Mouse (Mus musculus): Measurements from ENCODE around the gene Olfr229. TPM values are rescaled to one million over a fixed set of nuclear protein-coding genes. Genes with fewer than 3 reads are reported as not detected.

Gene Olfr229
- polyA plus RNA-seq (2017; shearing (Covaris generic)), result not detected

GRCm38 (mm10) chr9:39907036-39907435 lies at the start of gene Olfr229:
Gene Olfr229, plus strand, starts transcription at chr9:39907336.

GRCm38 (mm10) chr9:39866122-39866521 lies 41.0 kb upstream of the Olfr229 start, which contains the start of gene Olfr972:
Gene Olfr972, plus strand, starts transcription at chr9:39866422.

GRCm38 (mm10) chr9:39937201-39937600 lies 30.1 kb downstream of the Olfr229 start, which contains the start of gene Olfr974:
Gene Olfr974, plus strand, starts transcription at chr9:39937501.

DNA sequence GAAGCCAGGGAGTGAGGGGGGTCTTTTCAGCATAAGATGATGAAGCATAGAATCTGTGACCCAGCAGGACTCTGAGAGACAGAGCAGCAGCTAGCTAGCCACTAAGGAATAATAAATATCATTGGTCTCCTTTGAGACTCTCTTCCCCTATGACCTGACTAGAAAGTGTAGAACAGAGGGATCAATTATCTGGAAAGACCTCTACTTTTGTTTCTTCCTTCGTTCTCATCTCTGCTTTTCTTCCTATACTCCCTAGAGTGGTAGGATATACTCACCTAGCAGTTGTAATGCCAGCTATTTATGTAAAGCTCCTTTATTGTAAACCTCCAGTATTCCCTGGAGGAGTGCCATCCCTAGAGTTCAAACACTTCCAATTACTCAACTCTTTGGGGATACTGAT lies 44.8 kb downstream of the Olfr229 start, which contains the start of gene Olfr975:
Gene Olfr975, minus strand, starts transcription at position 101 of the 400 bp plus-strand sequence.

DNA sequence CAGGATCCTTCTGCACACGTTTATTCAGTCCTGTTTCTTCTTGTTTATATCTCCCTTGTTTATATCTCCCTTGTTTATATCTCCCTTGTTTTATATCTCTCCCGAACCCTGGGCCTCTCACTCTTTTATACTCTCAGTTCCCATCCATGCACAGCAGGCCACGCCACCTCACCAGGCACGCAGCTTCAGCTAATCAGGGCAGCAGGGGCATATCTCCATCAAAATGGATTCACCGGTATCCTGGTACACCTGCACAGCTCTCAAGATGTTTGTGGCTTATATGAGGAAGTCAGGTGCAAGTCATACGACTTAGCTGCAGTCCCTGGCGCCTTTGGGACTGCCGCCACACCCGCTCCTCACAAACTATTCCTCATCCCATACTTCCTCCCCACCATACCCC lies 53.9 kb downstream of the Olfr229 start, which contains the start of gene Olfr976:
Gene Olfr976, minus strand, starts transcription at position 101 of the 400 bp plus-strand sequence.

Other genes starting within 250 kb of the Olfr229 start
- gene Olfr963, start 240.1 kb upstream of the Olfr229 start, polyA plus RNA-seq (2017; shearing (Covaris generic)), result not detected
- under 1 TPM in 1 of 2 experiments, not detected in 1; 0.23 TPM for gene Olfr149, start 200.2 kb upstream of the Olfr229 start, polyA plus RNA-seq (2017; shearing (Covaris generic))
- gene Olfr965, start 196.0 kb upstream of the Olfr229 start, polyA plus RNA-seq (2017; shearing (Covaris generic)), result not detected
- under 1 TPM; 0.20 to 0.27 TPM for gene Olfr150, start 176.4 kb upstream of the Olfr229 start, polyA plus RNA-seq (2017; shearing (Covaris generic))
- under 1 TPM in 1 of 2 experiments, not detected in 1; 0.43 TPM for gene Olfr967, start 161.1 kb upstream of the Olfr229 start, polyA plus RNA-seq (2017; shearing (Covaris generic))
- gene Olfr968, start 124.1 kb upstream of the Olfr229 start, polyA plus RNA-seq (2017; shearing (Covaris generic)), result not detected
- 1 to 10 TPM in 1 of 2 experiments, under 1 TPM in 1; 0.10 to 1.1 TPM for gene Olfr969, start 116.4 kb upstream of the Olfr229 start, polyA plus RNA-seq (2017; shearing (Covaris generic))
- gene Olfr970, start 98.5 kb upstream of the Olfr229 start, polyA plus RNA-seq (2017; shearing (Covaris generic)), result under 1 TPM; 0.13 to 0.45 TPM
- gene Olfr971, start 70.5 kb upstream of the Olfr229 start, polyA plus RNA-seq (2017; shearing (Covaris generic)), result under 1 TPM in 1 of 2 experiments, not detected in 1; 0.23 TPM
- gene Olfr972, start 40.9 kb upstream of the Olfr229 start, polyA plus RNA-seq (2017; shearing (Covaris generic)), result not detected
- gene Olfr974, start 30.2 kb downstream of the Olfr229 start, polyA plus RNA-seq (2017; shearing (Covaris generic)), result under 1 TPM in 1 of 2 experiments, not detected in 1; 0.38 TPM
- not detected for gene Olfr975, start 44.7 kb downstream of the Olfr229 start, polyA plus RNA-seq (2017; shearing (Covaris generic))
- not detected for gene Olfr976, start 53.8 kb downstream of the Olfr229 start, polyA plus RNA-seq (2017; shearing (Covaris generic))
- gene Olfr978, start 84.8 kb downstream of the Olfr229 start, polyA plus RNA-seq (2017; shearing (Covaris generic)), result under 1 TPM in 1 of 2 experiments, not detected in 1; 0.37 TPM
- not detected for gene Olfr979, start 96.1 kb downstream of the Olfr229 start, polyA plus RNA-seq (2017; shearing (Covaris generic))
- not detected for gene Olfr980, start 102.2 kb downstream of the Olfr229 start, polyA plus RNA-seq (2017; shearing (Covaris generic))
- under 1 TPM; 0.06 to 0.17 TPM for gene Olfr981, start 114.1 kb downstream of the Olfr229 start, polyA plus RNA-seq (2017; shearing (Covaris generic))
- gene Olfr982, start 166.5 kb downstream of the Olfr229 start, polyA plus RNA-seq (2017; shearing (Covaris generic)), result under 1 TPM; 0.24 to 0.27 TPM
- not detected for gene Olfr983, start 186.3 kb downstream of the Olfr229 start, polyA plus RNA-seq (2017; shearing (Covaris generic))
- gene Olfr984, start 206.9 kb downstream of the Olfr229 start, polyA plus RNA-seq (2017; shearing (Covaris generic)), result under 1 TPM in 1 of 2 experiments, not detected in 1; 0.15 TPM
- not detected for gene Olfr985, start 222.8 kb downstream of the Olfr229 start, polyA plus RNA-seq (2017; shearing (Covaris generic))
- gene Tmem225, start 240.8 kb downstream of the Olfr229 start, polyA plus RNA-seq (2017; shearing (Covaris generic)), result not detected